ENCODE assay signal across 8 mouse cellular contexts in the genomic region with DNA sequence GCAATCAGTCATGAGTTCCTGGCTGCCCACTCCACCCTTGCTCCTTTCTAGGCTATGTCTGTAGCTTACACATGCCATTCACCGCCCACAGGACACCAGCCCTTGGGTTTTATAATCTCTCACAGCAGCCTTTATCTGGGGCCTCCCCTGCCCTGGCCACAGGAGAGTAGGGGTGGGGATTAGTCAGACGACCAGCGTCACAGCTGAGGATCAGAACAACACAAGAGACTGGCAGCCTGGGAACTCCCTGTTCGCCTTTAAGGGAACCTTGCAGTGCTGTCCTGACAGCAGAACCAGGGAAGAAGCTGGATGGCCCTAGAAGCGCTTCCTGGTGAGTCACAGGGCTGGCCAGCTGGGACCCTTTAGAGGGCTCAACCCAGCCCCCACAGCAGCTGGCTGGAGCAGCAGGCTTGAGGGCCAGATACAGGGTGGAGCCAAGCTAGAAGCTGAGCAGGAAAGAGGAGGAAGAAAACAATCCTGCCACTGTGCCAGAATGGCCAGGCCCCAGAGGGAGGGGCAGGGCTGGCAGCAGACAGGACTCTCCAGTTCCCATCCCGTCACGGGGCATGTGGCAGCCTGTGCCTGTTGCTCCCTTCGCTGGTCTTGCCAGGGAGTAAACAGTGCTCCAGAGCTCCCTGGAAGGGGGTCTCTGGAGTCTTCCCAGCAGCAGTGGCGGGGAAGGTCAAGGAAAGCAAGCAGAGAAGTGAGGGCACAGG. TPM values are rescaled to one million over a fixed set of nuclear protein-coding genes. Genes with fewer than 3 reads are reported as not detected.
DNase-seq lines count a peak whose midpoint lies in the region; ATAC-seq lines count a peak whose summit lies in the region.

No protein-coding gene starts in this region.

- H3K27ac ChIP-seq in embryonic facial prominence, embryonic 11.5 days (replicated peaks; ENCODE audit: low read depth, low read length) = peak overlapping the region; percentile 77
- H3K27ac ChIP-seq in intestine, embryonic 16.5 days (ENCODE audit: low read length) = peak overlapping the region; percentile 99

- H3K4me2 ChIP-seq in embryonic facial prominence, embryonic 11.5 days (ENCODE audit: low read depth, low read length) = peak overlapping the region; percentile 11
- peak overlapping the region; percentile 71 for H3K4me2 ChIP-seq in intestine, embryonic 16.5 days (ENCODE audit: low read depth, low read length)

- peak; percentile 48 to 72 for DNase-seq in adrenal gland, postnatal 4 days (ENCODE audit: low spot score in 2 of 2)
- DNase-seq in embryonic facial prominence, embryonic 11.5 days (ENCODE audit: low spot score) = peak; percentile 70
- peak; percentile 91 for DNase-seq in gonadal fat pad, adult 2 months (ENCODE audit: low read depth)
- DNase-seq in left cerebral cortex, postnatal 25 days (ENCODE audit: low spot score in 2 of 2) = peak; percentile 78 to 92
- DNase-seq in right cerebral cortex, postnatal 25 days = peak; percentile 80
- no peak for DNase-seq in thymus, postnatal 4 days

- peak overlapping the region; percentile 14 for H3K9ac ChIP-seq in embryonic facial prominence, embryonic 11.5 days (replicated peaks; ENCODE audit: low read length)
- H3K9ac ChIP-seq in intestine, embryonic 16.5 days (ENCODE audit: low read depth, low read length) = peak overlapping the region; percentile 65

- ATAC-seq in embryonic facial prominence, embryonic 11.5 days (replicated peaks; ENCODE audit: insufficient number of reproducible peaks, low FRiP score, low TSS enrichment, low read depth) = peak; percentile 78
- ATAC-seq in intestine, embryonic 16.5 days = peak; percentile 90
- ATAC-seq in megakaryocyte-erythroid progenitor cell, adult 5-6 weeks (replicated peaks; ENCODE audit: low FRiP score, low TSS enrichment, poor library complexity, severe bottlenecking) = peak; percentile 96

- no peaks in the 10 kb centered on the region for H3K9me3 ChIP-seq in embryonic facial prominence, embryonic 11.5 days (replicated peaks; ENCODE audit: control insufficient read depth, low read length)
- no peaks in the 10 kb centered on the region for H3K9me3 ChIP-seq in intestine, embryonic 16.5 days (ENCODE audit: control insufficient read depth, low read length)

- H3K4me1 ChIP-seq in embryonic facial prominence, embryonic 11.5 days (ENCODE audit: control insufficient read depth, insufficient read depth, low read length) = peaks cover 13% of the 10 kb centered on the region
- H3K4me1 ChIP-seq in intestine, embryonic 16.5 days (ENCODE audit: control insufficient read depth, insufficient read depth, low read length) = peaks cover 73% of the 10 kb centered on the region

- WGBS in embryonic facial prominence, embryonic 11.5 days = 17% methylated on average over 9 of the region's 9 CpGs
- 5% methylated on average over 9 of the region's 9 CpGs for WGBS in intestine, embryonic 16.5 days

- 0 out of 2 replicates have a peak overlapping the region, but pooled peaks have one; percentile 6 for H3K4me3 ChIP-seq in embryonic facial prominence, embryonic 11.5 days (ENCODE audit: low read depth, low read length)
- peak overlapping the region; percentile 35 for H3K4me3 ChIP-seq in intestine, embryonic 16.5 days (ENCODE audit: low read length)

- H3K27me3 ChIP-seq in embryonic facial prominence, embryonic 11.5 days (ENCODE audit: control insufficient read depth, insufficient read depth, low read length) = no peaks in the 10 kb centered on the region; the same call in 1 of the 2 replicates
- H3K27me3 ChIP-seq in intestine, embryonic 16.5 days (replicated peaks; ENCODE audit: control insufficient read depth, insufficient read depth, low read length) = no peaks in the 10 kb centered on the region

- intact Hi-C loops in left cerebral cortex, postnatal 25 days (cut with DNase I) = loop anchor here (10.0 kb wide), 1 partner anchor 391 kb away; no protein-coding TSS in a partner anchor

- no peaks in the 10 kb centered on the region for H3K36me3 ChIP-seq in embryonic facial prominence, embryonic 11.5 days (replicated peaks; ENCODE audit: control insufficient read depth, insufficient read depth, low read depth, low read length)
- peaks cover 3% of the 10 kb centered on the region; the same call in 1 of the 2 replicates for H3K36me3 ChIP-seq in intestine, embryonic 16.5 days (ENCODE audit: control insufficient read depth, insufficient read depth, low read length)

RNA-seq across cellular contexts. Expression of a gene that starts 9.8 kb away (rescaled TPM):
- total RNA-seq in adrenal gland, postnatal 4 days (2021) = 10 to 100 TPM; 65.8 to 72.4 TPM
- polyA plus RNA-seq in embryonic facial prominence, embryonic 11.5 days (2014; fragmentation: Nextera tagmentation; extraction: Ambion mirVana) = 10.1 and 10.5 TPM in 2 replicates
- 162 and 225 TPM in 2 replicates for polyA plus RNA-seq in gonadal fat pad, adult 2 months (2012; rRNA removed)
- polyA plus RNA-seq in intestine, embryonic 16.5 days (2015; fragmentation: Nextera tagmentation; extraction: Ambion mirVana) = 77.3 and 79.8 TPM in 2 replicates
- total RNA-seq in left cerebral cortex, postnatal 25 days (2021) = 10 to 100 TPM; 21.8 to 22.9 TPM
- 10.1 and 16.8 TPM in 2 replicates for total RNA-seq in megakaryocyte-erythroid progenitor cell, adult 5-6 weeks (2014; fragmentation: Nextera tagmentation)
- 13.6 and 13.9 TPM in 2 replicates for total RNA-seq in megakaryocyte-erythroid progenitor cell, adult 5-6 weeks (2017)

RNA-seq across cellular contexts. Expression of a gene that starts 10.9 kb away (rescaled TPM):
- 10 to 100 TPM; 72.1 to 72.4 TPM for total RNA-seq in adrenal gland, postnatal 4 days (2021)
- 95.1 and 98.6 TPM in 2 replicates for polyA plus RNA-seq in embryonic facial prominence, embryonic 11.5 days (2014; fragmentation: Nextera tagmentation; extraction: Ambion mirVana)
- polyA plus RNA-seq in gonadal fat pad, adult 2 months (2012; rRNA removed) = 101 and 110 TPM in 2 replicates
- 139 and 148 TPM in 2 replicates for polyA plus RNA-seq in intestine, embryonic 16.5 days (2015; fragmentation: Nextera tagmentation; extraction: Ambion mirVana)
- total RNA-seq in left cerebral cortex, postnatal 25 days (2021) = 100 to 1,000 TPM; 151 to 152 TPM
- 22.4 and 50.1 TPM in 2 replicates for total RNA-seq in megakaryocyte-erythroid progenitor cell, adult 5-6 weeks (2014; fragmentation: Nextera tagmentation)
- 14.1 and 22.8 TPM in 2 replicates for total RNA-seq in megakaryocyte-erythroid progenitor cell, adult 5-6 weeks (2017)

RNA-seq across cellular contexts. Expression of a gene that starts 11.1 kb away (rescaled TPM):
- 100 to 1,000 TPM; 175 to 177 TPM for total RNA-seq in adrenal gland, postnatal 4 days (2021)
- 179 and 206 TPM in 2 replicates for polyA plus RNA-seq in embryonic facial prominence, embryonic 11.5 days (2014; fragmentation: Nextera tagmentation; extraction: Ambion mirVana)
- 203 and 210 TPM in 2 replicates for polyA plus RNA-seq in gonadal fat pad, adult 2 months (2012; rRNA removed)
- 246 and 256 TPM in 2 replicates for polyA plus RNA-seq in intestine, embryonic 16.5 days (2015; fragmentation: Nextera tagmentation; extraction: Ambion mirVana)
- 100 to 1,000 TPM; 137 to 139 TPM for total RNA-seq in left cerebral cortex, postnatal 25 days (2021)
- total RNA-seq in megakaryocyte-erythroid progenitor cell, adult 5-6 weeks (2014; fragmentation: Nextera tagmentation) = 78.9 and 90.5 TPM in 2 replicates
- total RNA-seq in megakaryocyte-erythroid progenitor cell, adult 5-6 weeks (2017) = 84.4 and 95.3 TPM in 2 replicates

RNA-seq across cellular contexts. Expression of a gene that starts 17.3 kb away (rescaled TPM):
- under 1 TPM in 1 of 2 experiments, not detected in 1; 0.28 TPM for total RNA-seq in adrenal gland, postnatal 4 days (2021)
- 0.20 and 0.91 TPM in 2 replicates for polyA plus RNA-seq in embryonic facial prominence, embryonic 11.5 days (2014; fragmentation: Nextera tagmentation; extraction: Ambion mirVana)
- polyA plus RNA-seq in gonadal fat pad, adult 2 months (2012; rRNA removed) = 1.7 and 2.5 TPM in 2 replicates
- 2.6 and 2.7 TPM in 2 replicates for polyA plus RNA-seq in intestine, embryonic 16.5 days (2015; fragmentation: Nextera tagmentation; extraction: Ambion mirVana)
- total RNA-seq in left cerebral cortex, postnatal 25 days (2021) = not detected
- total RNA-seq in megakaryocyte-erythroid progenitor cell, adult 5-6 weeks (2014; fragmentation: Nextera tagmentation) = 1.0 TPM in 1 of 2 replicates, not detected in the other
- not detected in 2 replicates for total RNA-seq in megakaryocyte-erythroid progenitor cell, adult 5-6 weeks (2017)

RNA-seq across cellular contexts. Expression of a gene that starts 59.7 kb away (rescaled TPM):
- total RNA-seq in adrenal gland, postnatal 4 days (2021) = 100 to 1,000 TPM; 198 to 205 TPM
- 344 and 380 TPM in 2 replicates for polyA plus RNA-seq in embryonic facial prominence, embryonic 11.5 days (2014; fragmentation: Nextera tagmentation; extraction: Ambion mirVana)
- 165 and 179 TPM in 2 replicates for polyA plus RNA-seq in gonadal fat pad, adult 2 months (2012; rRNA removed)
- 556 and 575 TPM in 2 replicates for polyA plus RNA-seq in intestine, embryonic 16.5 days (2015; fragmentation: Nextera tagmentation; extraction: Ambion mirVana)
- total RNA-seq in left cerebral cortex, postnatal 25 days (2021) = 100 to 1,000 TPM; 266 to 287 TPM
- 211 and 242 TPM in 2 replicates for total RNA-seq in megakaryocyte-erythroid progenitor cell, adult 5-6 weeks (2014; fragmentation: Nextera tagmentation)
- 228 and 233 TPM in 2 replicates for total RNA-seq in megakaryocyte-erythroid progenitor cell, adult 5-6 weeks (2017)
